Mouse (Mus musculus) neural tube, embryonic 12.5 days (tissue): ENCODE measurements around the gene Prkcz. TPM values are rescaled to one million over a fixed set of nuclear protein-coding genes. Genes with fewer than 3 reads are reported as not detected.
"Not testable (repeated sequence)": the region's sequence is repeated elsewhere in the genome, so short reads cannot be mapped to it uniquely, and the experiment has no call there.

Experiments used
- ATAC-seq: fragments of 200-750 bp; cut with Nextera tagmentation; 2 replicates; pipeline ENCODE4 v1.8.0; 2017; ENCODE audit warnings: low read depth, mild to moderate bottlenecking, moderate TSS enrichment, moderate library complexity; ENCODE audit not compliant: low FRiP score
- H3K27ac ChIP-seq: fragments of 300-500 bp; sonication (generic); 2 replicates; pipeline ENCODE4 v1.5.1; 2016
- H3K27me3 ChIP-seq: fragments of 300-500 bp; sonication (generic); replicated peaks from 2 replicates; pipeline ENCODE4 v1.6.1; 2016; ENCODE audit warnings: mild to moderate bottlenecking
- H3K36me3 ChIP-seq: fragments of 300-500 bp; sonication (generic); 2 replicates; pipeline ENCODE4 v1.6.1; 2016; ENCODE audit warnings: mild to moderate bottlenecking
- H3K4me1 ChIP-seq: fragments of 300-500 bp; sonication (generic); 2 replicates; pipeline ENCODE4 v1.6.1; 2016
- H3K4me2 ChIP-seq: fragments of 300-500 bp; sonication (generic); replicated peaks from 2 replicates; pipeline ENCODE4 v1.6.1; 2016; ENCODE audit warnings: mild to moderate bottlenecking
- H3K4me3 ChIP-seq: fragments of 300-500 bp; sonication (generic); 2 replicates; pipeline ENCODE4 v1.5.1; 2016
- H3K9ac ChIP-seq: fragments of 300-500 bp; sonication (generic); 2 replicates; pipeline ENCODE4 v1.6.1; 2016; ENCODE audit warnings: mild to moderate bottlenecking
- H3K9me3 ChIP-seq: fragments of 300-500 bp; sonication (generic); 2 replicates; pipeline ENCODE4 v1.6.1; 2016; ENCODE audit warnings: mild to moderate bottlenecking
- WGBS: fragments of 180-500 bp; shearing (Covaris S2); methylation state at CpG from one replicate; pipeline ENCODE4 v1.1.7; 2016; 5-methylcytosine and 5-hydroxymethylcytosine counted together
- polyA plus RNA-seq: library from polyadenylated mRNA; unstranded; fragments of >200 nt; fragmentation: Nextera tagmentation; extraction: Ambion mirVana; gene quantifications from 2 replicates; pipeline ENCODE4 v1.2.1, GENCODE M21; 2016

The Prkcz gene
- polyA plus RNA-seq, 1 experiment from 2014 or later, result 35.8 TPM

GRCm38 (mm10) chr4:155268382-155268781 lies 92.8 kb downstream of the Prkcz start:
- Histone ChIP-seq H3K9ac (no peak overlapping the region), H3K27ac (no peak overlapping the region), H3K4me1 (no peaks in the 10 kb centered on the region), H3K4me3 (no peak overlapping the region), H3K27me3 (no peaks in the 10 kb centered on the region), H3K36me3 (peaks cover 6% of the 10 kb centered on the region; the same call in 1 of the 2 replicates), H3K9me3 (no peaks in the 10 kb centered on the region), H3K4me2 (no peak overlapping the region)
- ATAC-seq, result no peak
- WGBS, result 39% methylated on average over 5 of the region's 5 CpGs

DNA sequence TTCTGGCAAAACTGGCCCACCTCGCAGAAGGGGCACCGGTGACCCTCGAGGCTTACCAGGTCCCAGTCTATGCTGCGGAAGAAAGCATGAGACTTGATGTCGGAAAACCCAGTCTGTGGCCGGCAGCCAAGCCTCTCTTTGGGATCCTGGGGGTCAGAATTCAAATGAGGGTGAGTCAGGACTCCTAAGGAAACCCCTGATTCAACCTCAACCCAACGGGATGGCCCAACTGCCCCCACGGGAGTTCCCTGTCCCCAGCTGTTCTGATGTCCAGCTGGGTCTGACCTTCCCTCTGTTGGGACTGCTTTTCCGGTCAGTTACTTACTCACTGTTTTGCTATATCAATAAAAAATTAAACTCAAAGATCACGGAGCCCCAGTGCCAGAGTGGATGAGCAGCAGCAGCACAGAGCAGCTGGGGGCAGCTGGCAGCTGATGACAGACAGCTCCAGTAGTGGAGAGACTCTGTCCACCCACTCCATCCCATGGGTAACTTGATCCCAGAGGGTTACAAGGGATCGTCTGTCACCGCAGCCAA lies 93.5 kb downstream of the Prkcz start:
- no peak overlapping the region for H3K27ac ChIP-seq
- no peak for ATAC-seq
- H3K4me2 ChIP-seq, result no peak overlapping the region
- no peaks in the 10 kb centered on the region for H3K9me3 ChIP-seq
- no peaks in the 10 kb centered on the region for H3K27me3 ChIP-seq
- H3K36me3 ChIP-seq, result peaks cover 6% of the 10 kb centered on the region; the same call in 1 of the 2 replicates
- WGBS, result 66% methylated on average over 12 of the region's 12 CpGs
- no peaks in the 10 kb centered on the region for H3K4me1 ChIP-seq
- H3K4me3 ChIP-seq, result no peak overlapping the region
- H3K9ac ChIP-seq, result no peak overlapping the region

GRCm38 (mm10) chr4:155267047-155267543 lies 94.1 kb downstream of the Prkcz start:
- WGBS, result 90% methylated on average over 7 of the region's 7 CpGs
- Histone ChIP-seq H3K36me3 (peaks cover 6% of the 10 kb centered on the region; the same call in 1 of the 2 replicates), H3K27ac (no peak overlapping the region), H3K9me3 (no peaks in the 10 kb centered on the region), H3K4me1 (no peaks in the 10 kb centered on the region), H3K9ac (no peak overlapping the region), H3K4me2 (no peak overlapping the region), H3K27me3 (no peaks in the 10 kb centered on the region), H3K4me3 (no peak overlapping the region)
- ATAC-seq, result no peak

GRCm38 (mm10) chr4:155264521-155265321 lies 96.4 kb downstream of the Prkcz start:
- no peak overlapping the region for H3K4me2 ChIP-seq
- no peak overlapping the region for H3K9ac ChIP-seq
- peaks cover 12% of the 10 kb centered on the region; the same call in 1 of the 2 replicates for H3K36me3 ChIP-seq
- no peak overlapping the region for H3K27ac ChIP-seq
- no peaks in the 10 kb centered on the region for H3K27me3 ChIP-seq
- H3K4me3 ChIP-seq, result no peak overlapping the region
- 90% methylated on average over 3 of the region's 3 CpGs for whole genome bisulfite sequencing
- H3K4me1 ChIP-seq, result no peaks in the 10 kb centered on the region
- ATAC-seq, result no peak
- no peaks in the 10 kb centered on the region for H3K9me3 ChIP-seq

DNA sequence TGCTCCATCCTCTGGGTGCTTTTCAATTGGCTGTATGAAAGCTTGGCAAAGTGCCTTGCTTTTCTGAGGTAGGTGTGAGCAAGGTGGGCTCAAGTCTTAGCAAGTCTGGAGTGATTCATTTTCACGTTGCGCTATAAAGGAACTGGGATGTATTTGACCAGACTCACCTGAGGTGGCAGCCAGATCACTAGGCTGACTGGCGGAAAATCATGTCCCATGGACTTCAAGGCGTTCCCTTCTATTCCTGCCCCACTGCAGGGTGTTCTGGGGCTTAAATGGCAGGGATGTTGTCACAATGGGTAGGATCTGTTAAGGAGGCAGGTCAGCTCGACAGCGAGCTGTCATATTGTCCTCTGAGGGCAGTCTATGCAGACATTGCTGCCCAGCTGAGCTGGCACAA lies 108.9 kb downstream of the Prkcz start:
- ATAC-seq, result no peak
- Histone ChIP-seq H3K9me3 (no peaks in the 10 kb centered on the region), H3K27me3 (no peaks in the 10 kb centered on the region), H3K9ac (peak overlapping the region; percentile 33; the same call in 1 of the 2 replicates), H3K4me3 (no peak overlapping the region), H3K4me1 (peaks cover 21% of the 10 kb centered on the region), H3K36me3 (peaks cover 10% of the 10 kb centered on the region; the same call in 1 of the 2 replicates), H3K4me2 (peak overlapping the region; percentile 16; the same call in 1 of the 2 replicates), H3K27ac (no peak overlapping the region)
- 87% methylated on average over 6 of the region's 6 CpGs for WGBS

DNA sequence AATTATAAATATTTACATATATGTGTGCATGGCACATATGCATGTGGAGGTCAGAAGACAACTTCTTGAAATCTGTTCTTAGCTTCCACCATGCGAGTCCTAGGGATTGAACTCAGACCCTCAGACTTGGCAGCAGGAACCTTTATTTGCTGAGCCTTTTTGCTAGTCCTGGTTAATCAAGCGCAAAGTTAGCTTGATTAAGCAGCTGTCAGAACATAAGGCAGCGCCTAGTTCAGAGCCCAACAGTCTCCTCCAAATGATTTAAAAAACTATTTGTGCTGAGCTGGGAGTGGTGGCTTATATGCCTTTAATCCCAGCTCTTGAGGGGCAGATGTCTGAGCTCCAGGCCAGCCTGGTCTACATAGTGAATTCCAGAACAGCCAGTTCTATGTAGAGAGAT lies 110.0 kb downstream of the Prkcz start:
- peak overlapping the region; percentile 84; the same call in 1 of the 2 replicates for H3K9ac ChIP-seq

GRCm38 (mm10) chr4:155250361-155251117 lies 110.6 kb downstream of the Prkcz start:
- WGBS, result 12% methylated on average over 23 of the region's 23 CpGs
- peak overlapping the region; percentile 64 for H3K4me3 ChIP-seq
- H3K4me1 ChIP-seq, result peaks cover 21% of the 10 kb centered on the region
- H3K9ac ChIP-seq, result peak overlapping the region; percentile 84
- no peaks in the 10 kb centered on the region for H3K9me3 ChIP-seq
- ATAC-seq, result peak; percentile 23; the same call in 1 of the 2 replicates
- peak overlapping the region; percentile 84 for H3K4me2 ChIP-seq
- no peaks in the 10 kb centered on the region for H3K36me3 ChIP-seq
- H3K27me3 ChIP-seq, result no peaks in the 10 kb centered on the region
- peak overlapping the region; percentile 91 for H3K27ac ChIP-seq

More for the DNA sequence above, 110.0 kb downstream of the Prkcz start:
- no peak for ATAC-seq
- Histone ChIP-seq H3K27ac (no peak overlapping the region), H3K4me2 (peak overlapping the region; percentile 84), H3K9me3 (no peaks in the 10 kb centered on the region), H3K36me3 (peaks cover 6% of the 10 kb centered on the region; the same call in 1 of the 2 replicates), H3K4me1 (peaks cover 21% of the 10 kb centered on the region), H3K27me3 (no peaks in the 10 kb centered on the region), H3K4me3 (no peak overlapping the region)
- 62% methylated on average over 3 of the region's 3 CpGs for WGBS

DNA sequence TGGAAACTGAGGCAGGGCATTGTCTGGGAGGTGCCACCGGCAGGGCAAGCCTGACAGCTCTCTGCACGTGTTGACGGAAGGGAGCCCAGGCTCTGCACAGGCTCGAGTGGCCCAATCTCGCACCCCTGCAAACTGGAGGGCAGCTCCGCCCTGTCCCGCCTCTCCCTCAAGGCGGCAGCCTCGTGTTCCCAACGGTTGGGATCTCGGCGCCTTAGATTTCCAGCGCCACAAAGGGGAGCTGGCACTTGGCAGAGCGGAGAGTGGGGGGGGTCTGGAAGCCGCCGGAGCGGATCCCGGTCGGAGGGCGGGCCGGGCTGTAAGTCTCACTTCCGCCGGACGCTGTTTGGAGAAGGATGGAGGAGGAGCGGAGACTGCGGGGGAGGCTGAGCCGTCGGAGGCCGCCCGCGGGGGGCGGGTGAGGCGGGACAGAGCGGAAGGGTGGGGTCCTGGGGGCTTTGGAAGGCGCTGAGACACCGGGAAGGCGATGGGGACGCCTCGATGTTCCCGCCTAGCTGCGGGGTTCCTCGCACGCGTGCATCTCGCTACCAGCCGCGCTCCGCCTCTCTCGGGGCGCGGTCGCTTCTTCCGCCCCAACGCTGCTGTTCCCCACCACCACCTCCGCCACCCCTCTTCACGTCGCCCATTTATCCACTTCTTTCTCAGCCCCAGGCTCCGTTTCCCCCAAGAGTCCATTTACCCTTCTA lies 111.4 kb downstream of the Prkcz start, which contains the start of gene Faap20:
Gene Faap20, plus strand, starts transcription at position 155 of the 704 bp plus-strand sequence.
- peaks cover 21% of the 10 kb centered on the region for H3K4me1 ChIP-seq
- no peaks in the 10 kb centered on the region for H3K27me3 ChIP-seq
- peak within 1 kb of the TSS; percentile 84 for H3K4me2 ChIP-seq
- H3K36me3 ChIP-seq, result no peaks in the 10 kb centered on the region
- no peaks in the 10 kb centered on the region for H3K9me3 ChIP-seq
- H3K4me3 ChIP-seq, result peak within 1 kb of the TSS; percentile 64
- peak within 1 kb of the TSS; percentile 84 for H3K9ac ChIP-seq
- peak; percentile 92 for ATAC-seq
- H3K27ac ChIP-seq, result peak within 1 kb of the TSS; percentile 91
- WGBS, result under 1% methylated on average over 54 of the region's 58 CpGs

GRCm38 (mm10) chr4:155249257-155249647 lies 111.9 kb downstream of the Prkcz start:
- ATAC-seq, result peak; percentile 81
- WGBS, result under 1% methylated on average over 9 of the region's 9 CpGs
- Histone ChIP-seq H3K27ac (peak overlapping the region; percentile 91), H3K9ac (peak overlapping the region; percentile 84), H3K9me3 (no peaks in the 10 kb centered on the region), H3K4me1 (peaks cover 21% of the 10 kb centered on the region), H3K4me3 (peak overlapping the region; percentile 64), H3K36me3 (no peaks in the 10 kb centered on the region), H3K4me2 (peak overlapping the region; percentile 84), H3K27me3 (no peaks in the 10 kb centered on the region)

DNA sequence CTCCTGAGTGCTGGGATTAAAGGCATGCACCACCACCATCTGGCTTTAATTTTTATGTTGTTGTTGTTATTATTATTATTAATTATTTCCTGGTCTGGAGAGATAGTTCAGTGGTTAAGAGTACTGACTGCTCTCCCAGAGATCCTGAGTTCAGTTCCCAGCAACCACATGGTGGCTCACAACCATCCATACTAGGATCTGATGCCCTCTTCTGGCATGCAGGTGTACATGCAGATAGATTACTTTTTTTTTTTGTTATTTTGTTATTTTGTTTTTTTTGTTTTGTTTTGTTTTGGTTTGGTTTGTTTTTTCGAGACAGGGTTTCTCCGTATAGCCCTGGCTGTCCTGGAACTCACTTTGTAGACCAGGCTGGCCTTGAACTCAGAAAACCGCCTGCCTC lies 113.1 kb downstream of the Prkcz start:
- not testable (repeated sequence) for H3K27me3 ChIP-seq, H3K4me2 ChIP-seq, H3K27ac ChIP-seq, H3K9ac ChIP-seq, ATAC-seq, H3K36me3 ChIP-seq, H3K9me3 ChIP-seq, H3K4me3 ChIP-seq
- WGBS, result 89% methylated on average over 3 of the region's 3 CpGs
- H3K4me1 ChIP-seq, result peaks cover 21% of the 10 kb centered on the region

GRCm38 (mm10) chr4:155246691-155247105 lies 114.5 kb downstream of the Prkcz start:
- H3K4me3 ChIP-seq, result no peak overlapping the region
- no peaks in the 10 kb centered on the region for H3K9me3 ChIP-seq
- no peaks in the 10 kb centered on the region for H3K27me3 ChIP-seq
- no peak for ATAC-seq
- peaks cover 14% of the 10 kb centered on the region for H3K4me1 ChIP-seq
- no peaks in the 10 kb centered on the region for H3K36me3 ChIP-seq
- 0 out of 2 replicates have a peak overlapping the region, but pooled peaks have one; percentile 21 for H3K9ac ChIP-seq
- no peak overlapping the region for H3K27ac ChIP-seq
- H3K4me2 ChIP-seq, result no peak overlapping the region
- WGBS, result 71% methylated on average over 12 of the region's 12 CpGs
